Mouse (Mus musculus): Measurements from ENCODE around the gene Ccp110. TPM values are rescaled to one million over a fixed set of nuclear protein-coding genes. Genes with fewer than 3 reads are reported as not detected.

Ccp110 gene
- polyA plus RNA-seq, 1 experiment: 3.8 TPM

GRCm38 (mm10) chr7:118751625-118752024, 39.3 kb downstream of the Ccp110 start:
- Histone ChIP-seq H3K36me3 (ENCODE audit: control insufficient read depth, insufficient read depth) (peaks cover 14% of the 10 kb centered on the region), H3K79me3 (ENCODE audit: low read depth) (no peaks in the 10 kb centered on the region)

GRCm38 (mm10) chr7:118755756-118756155, 43.4 kb downstream of the Ccp110 start:
- no peak overlapping the region for H3ac ChIP-seq (ENCODE audit: control insufficient read depth, insufficient read length, low read depth)
- no peaks in the 10 kb centered on the region for H3K27me3 ChIP-seq (ENCODE audit: control insufficient read depth, insufficient read depth, insufficient read length)
- no peaks in the 10 kb centered on the region for H3K79me3 ChIP-seq (ENCODE audit: low read depth)
- no peak for TF ChIP-seq CTCF (IDR thresholded peaks at IDR 0.05; ENCODE audit: control insufficient read depth, insufficient read depth, insufficient read length)
- TF ChIP-seq MAX (IDR thresholded peaks at IDR 0.05): no peak
- no peak for TF ChIP-seq MYOD1 (IDR thresholded peaks at IDR 0.05; ENCODE audit: control insufficient read depth, insufficient read length, low read depth)
- no peak for TF ChIP-seq MYOG (IDR thresholded peaks at IDR 0.05; ENCODE audit: control insufficient read depth, extremely low read depth, insufficient read length)
- TF ChIP-seq USF1 (IDR thresholded peaks at IDR 0.05; ENCODE audit: low read depth): no peak
- TF ChIP-seq CEBPB (IDR thresholded peaks at IDR 0.05; ENCODE audit: low read depth): no peak
- TF ChIP-seq FOSL1 (IDR thresholded peaks at IDR 0.05; ENCODE audit: insufficient read depth, low read length, poor library complexity, severe bottlenecking): no peak
- no peaks in the 10 kb centered on the region for H3K79me2 ChIP-seq (ENCODE audit: control insufficient read depth, insufficient read depth)
- H3K36me3 ChIP-seq (ENCODE audit: control insufficient read depth, insufficient read depth): no peaks in the 10 kb centered on the region
- no peak overlapping the region for H3K4me3 ChIP-seq (ENCODE audit: insufficient read depth, poor library complexity, severe bottlenecking)

More at GRCm38 (mm10) chr7:118751625-118752024, 39.3 kb downstream of the Ccp110 start:
- Histone ChIP-seq H3K27me3 (ENCODE audit: control insufficient read depth, insufficient read depth, insufficient read length) (no peaks in the 10 kb centered on the region), H3K79me2 (ENCODE audit: control insufficient read depth, insufficient read depth) (no peaks in the 10 kb centered on the region), H3K4me3 (ENCODE audit: insufficient read depth, poor library complexity, severe bottlenecking) (no peak overlapping the region), H3ac (ENCODE audit: control insufficient read depth, insufficient read length, low read depth) (no peak overlapping the region)
- no peak for TF ChIP-seq CEBPB (IDR thresholded peaks at IDR 0.05; ENCODE audit: low read depth)
- TF ChIP-seq USF1 (IDR thresholded peaks at IDR 0.05; ENCODE audit: low read depth): no peak
- TF ChIP-seq MYOD1 (IDR thresholded peaks at IDR 0.05; ENCODE audit: control insufficient read depth, insufficient read length, low read depth): no peak
- no peak for TF ChIP-seq CTCF (IDR thresholded peaks at IDR 0.05; ENCODE audit: control insufficient read depth, insufficient read depth, insufficient read length)
- no peak for TF ChIP-seq FOSL1 (IDR thresholded peaks at IDR 0.05; ENCODE audit: insufficient read depth, low read length, poor library complexity, severe bottlenecking)
- TF ChIP-seq MYOG (IDR thresholded peaks at IDR 0.05; ENCODE audit: control insufficient read depth, extremely low read depth, insufficient read length): no peak
- TF ChIP-seq MAX (IDR thresholded peaks at IDR 0.05): no peak

GRCm38 (mm10) chr7:118756490-118757265, 44.3 kb downstream of the Ccp110 start:
- H3K79me2 ChIP-seq (ENCODE audit: control insufficient read depth, insufficient read depth): no peaks in the 10 kb centered on the region
- TF ChIP-seq MAX (IDR thresholded peaks at IDR 0.05) (no peak), USF1 (IDR thresholded peaks at IDR 0.05; ENCODE audit: low read depth) (no peak), MYOD1 (IDR thresholded peaks at IDR 0.05; ENCODE audit: control insufficient read depth, insufficient read length, low read depth) (no peak)
- H3K36me3 ChIP-seq (ENCODE audit: control insufficient read depth, insufficient read depth): no peaks in the 10 kb centered on the region
- no peaks in the 10 kb centered on the region for H3K79me3 ChIP-seq (ENCODE audit: low read depth)
- H3K27me3 ChIP-seq (ENCODE audit: control insufficient read depth, insufficient read depth, insufficient read length): no peaks in the 10 kb centered on the region
- no peak overlapping the region for H3K4me3 ChIP-seq (ENCODE audit: insufficient read depth, poor library complexity, severe bottlenecking)
- no peak overlapping the region for H3ac ChIP-seq (ENCODE audit: control insufficient read depth, insufficient read length, low read depth)

- H3K27me3 ChIP-seq (ENCODE audit: control insufficient read depth, insufficient read depth, insufficient read length): no peaks in the 10 kb centered on the region
- peaks cover 5% of the 10 kb centered on the region for H3K36me3 ChIP-seq (ENCODE audit: control insufficient read depth, insufficient read depth)
- no peak for TF ChIP-seq USF1 (IDR thresholded peaks at IDR 0.05; ENCODE audit: low read depth)
- no peak for TF ChIP-seq CEBPB (IDR thresholded peaks at IDR 0.05; ENCODE audit: low read depth)
- TF ChIP-seq FOSL1 (IDR thresholded peaks at IDR 0.05; ENCODE audit: insufficient read depth, low read length, poor library complexity, severe bottlenecking): no peak
- TF ChIP-seq CTCF (IDR thresholded peaks at IDR 0.05; ENCODE audit: control insufficient read depth, insufficient read depth, insufficient read length): no peak
- TF ChIP-seq MYOD1 (IDR thresholded peaks at IDR 0.05; ENCODE audit: control insufficient read depth, insufficient read length, low read depth): no peak
- no peak for TF ChIP-seq MYOG (IDR thresholded peaks at IDR 0.05; ENCODE audit: control insufficient read depth, extremely low read depth, insufficient read length)
- no peak for TF ChIP-seq MAX (IDR thresholded peaks at IDR 0.05)
- no peaks in the 10 kb centered on the region for H3K79me2 ChIP-seq (ENCODE audit: control insufficient read depth, insufficient read depth)
- H3ac ChIP-seq (ENCODE audit: control insufficient read depth, insufficient read length, low read depth): no peak overlapping the region
- H3K4me3 ChIP-seq (ENCODE audit: insufficient read depth, poor library complexity, severe bottlenecking): no peak overlapping the region
- H3K79me3 ChIP-seq (ENCODE audit: low read depth): no peaks in the 10 kb centered on the region
These were observed 46.0 kb downstream of the Ccp110 start for GRCm38 (mm10) chr7:118758369-118758768.

GRCm38 (mm10) chr7:118759372-118759771, 47.0 kb downstream of the Ccp110 start:
- Histone ChIP-seq H3K4me3 (ENCODE audit: insufficient read depth, poor library complexity, severe bottlenecking) (no peak overlapping the region), H3K79me2 (ENCODE audit: control insufficient read depth, insufficient read depth) (no peaks in the 10 kb centered on the region), H3K79me3 (ENCODE audit: low read depth) (no peaks in the 10 kb centered on the region), H3ac (ENCODE audit: control insufficient read depth, insufficient read length, low read depth) (no peak overlapping the region), H3K36me3 (ENCODE audit: control insufficient read depth, insufficient read depth) (peaks cover 5% of the 10 kb centered on the region), H3K27me3 (ENCODE audit: control insufficient read depth, insufficient read depth, insufficient read length) (no peaks in the 10 kb centered on the region)
- no peak for TF ChIP-seq CTCF (IDR thresholded peaks at IDR 0.05; ENCODE audit: control insufficient read depth, insufficient read depth, insufficient read length)
- TF ChIP-seq MYOG (IDR thresholded peaks at IDR 0.05; ENCODE audit: control insufficient read depth, extremely low read depth, insufficient read length): no peak
- TF ChIP-seq USF1 (IDR thresholded peaks at IDR 0.05; ENCODE audit: low read depth): no peak
- no peak for TF ChIP-seq MYOD1 (IDR thresholded peaks at IDR 0.05; ENCODE audit: control insufficient read depth, insufficient read length, low read depth)
- no peak for TF ChIP-seq FOSL1 (IDR thresholded peaks at IDR 0.05; ENCODE audit: insufficient read depth, low read length, poor library complexity, severe bottlenecking)
- no peak for TF ChIP-seq CEBPB (IDR thresholded peaks at IDR 0.05; ENCODE audit: low read depth)
- TF ChIP-seq MAX (IDR thresholded peaks at IDR 0.05): no peak

Measured in C2C12 (cell line).